ENCODE assay signal across 8 mouse cellular contexts in the genomic region with DNA sequence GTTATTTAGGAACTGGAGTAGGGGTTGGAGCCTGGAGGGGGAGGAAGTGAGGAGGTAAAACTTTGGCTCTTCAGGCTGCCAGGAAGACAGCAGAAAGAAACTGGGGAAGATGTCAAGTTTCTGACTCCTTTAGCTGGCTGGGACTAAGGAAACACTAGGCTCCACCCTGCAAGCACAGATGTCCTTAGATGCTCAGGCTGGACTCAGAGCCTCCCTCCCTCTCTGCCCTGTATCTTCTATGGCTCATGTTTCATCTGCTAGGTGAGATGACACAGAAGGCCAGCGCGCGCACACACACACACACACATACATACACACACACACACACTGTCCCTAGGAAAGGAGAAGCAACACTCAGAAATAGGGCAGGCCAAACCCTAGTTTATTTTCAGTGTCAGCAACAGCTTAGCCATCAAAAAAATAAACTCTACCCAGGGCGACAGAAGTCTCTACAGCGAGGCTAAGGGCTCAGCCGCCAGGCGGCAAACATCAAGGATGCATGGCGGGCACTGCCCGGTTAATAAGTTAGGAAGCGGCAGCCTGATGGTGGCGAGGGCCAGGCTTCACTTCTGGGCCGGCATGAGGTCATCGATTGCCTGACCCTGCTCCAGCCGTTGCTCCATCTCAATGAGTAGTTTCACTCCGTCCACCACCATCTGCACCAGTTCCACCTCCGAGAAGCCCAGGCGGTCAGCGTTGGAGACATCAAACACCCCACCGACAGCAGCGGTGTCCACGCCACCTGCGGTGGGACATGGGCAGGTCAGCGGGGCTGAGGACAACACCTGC. TPM values are rescaled to one million over a fixed set of nuclear protein-coding genes. Genes with fewer than 3 reads are reported as not detected.
A peak's percentile ranks its signal among the peaks of the same experiment; 100 is the strongest.
DNase-seq lines count a peak whose midpoint lies in the region; ATAC-seq and TF ChIP-seq lines count a peak whose summit lies in the region.

No protein-coding gene starts in this region.

- peaks cover 19% of the 10 kb centered on the region for H3K9me3 ChIP-seq in G1E (replicated peaks)
- H3K9me3 ChIP-seq in forebrain, embryonic 16.5 days (ENCODE audit: control insufficient read depth, low read length), result no peaks in the 10 kb centered on the region
- no peaks in the 10 kb centered on the region for H3K9me3 ChIP-seq in intestine, embryonic 14.5 days (ENCODE audit: control insufficient read depth, low read length)

- H3K4me3 ChIP-seq in G1E (ENCODE audit: low read depth, low read length), result peak overlapping the region; percentile 63; the same call in 1 of the 2 replicates
- peak overlapping the region; percentile 94 for H3K4me3 ChIP-seq in forebrain, embryonic 16.5 days (replicated peaks; ENCODE audit: low read length)
- H3K4me3 ChIP-seq in intestine, embryonic 14.5 days (ENCODE audit: low read depth, low read length), result 0 out of 2 replicates have a peak overlapping the region, but pooled peaks have one; percentile 1

- ATAC-seq in CD4-positive, CD25-positive, alpha-beta regulatory T cell, adult 4 months, result no peak
- ATAC-seq in G1E (ENCODE audit: extremely low read depth, insufficient number of reproducible peaks, low FRiP score, poor library complexity, severe bottlenecking), result no peak
- ATAC-seq in forebrain, embryonic 16.5 days, result no peak
- ATAC-seq in intestine, embryonic 14.5 days (replicated peaks; ENCODE audit: low FRiP score, low TSS enrichment, low read depth), result no peak
- ATAC-seq in activated CD4-positive, CD25-positive, alpha-beta regulatory T cell, adult 4 months, result no peak

- peaks cover 47% of the 10 kb centered on the region for H3K27me3 ChIP-seq in G1E (ENCODE audit: insufficient read depth, low read length)
- H3K27me3 ChIP-seq in forebrain, embryonic 16.5 days (replicated peaks; ENCODE audit: control insufficient read depth, insufficient read depth, low read length), result no peaks in the 10 kb centered on the region
- H3K27me3 ChIP-seq in intestine, embryonic 14.5 days (replicated peaks; ENCODE audit: control insufficient read depth, insufficient read depth, low read length), result peaks cover 19% of the 10 kb centered on the region

- peak overlapping the region; percentile 83 for H3K27ac ChIP-seq in forebrain, embryonic 16.5 days (ENCODE audit: low read length)
- H3K27ac ChIP-seq in intestine, embryonic 14.5 days (ENCODE audit: low read depth), result peak overlapping the region; percentile 74

- 46% methylated on average over 23 of the region's 23 CpGs for WGBS in forebrain, embryonic 16.5 days
- 60% methylated on average over 23 of the region's 23 CpGs for WGBS in intestine, embryonic 14.5 days

- peak; percentile 22 for DNase-seq in CD4-positive, CD25-positive, alpha-beta regulatory T cell, adult 2 months (ENCODE audit: low read depth, low spot score)
- DNase-seq in G1E (ENCODE audit: low spot score), result peak; percentile 51
- DNase-seq in intestine, embryonic 14.5 days (ENCODE audit: low spot score), result no peak
- DNase-seq in lung, postnatal 36 days, result peak; percentile 65
- DNase-seq in layer of hippocampus, adult 9-10 months (ENCODE audit: low spot score), result no peak

- peaks cover 18% of the 10 kb centered on the region for H3K4me1 ChIP-seq in G1E (ENCODE audit: insufficient read depth, low read depth, low read length)
- peaks cover 32% of the 10 kb centered on the region for H3K4me1 ChIP-seq in forebrain, embryonic 16.5 days (replicated peaks; ENCODE audit: control insufficient read depth, insufficient read depth, low read length)
- peaks cover 37% of the 10 kb centered on the region for H3K4me1 ChIP-seq in intestine, embryonic 14.5 days (replicated peaks; ENCODE audit: control insufficient read depth, insufficient read depth, low read length)

- H3K36me3 ChIP-seq in G1E (replicated peaks), result peaks cover 23% of the 10 kb centered on the region
- no peaks in the 10 kb centered on the region; the same call in 1 of the 2 replicates for H3K36me3 ChIP-seq in forebrain, embryonic 16.5 days (ENCODE audit: control insufficient read depth, insufficient read depth)
- peaks cover 4% of the 10 kb centered on the region; the same call in 1 of the 2 replicates for H3K36me3 ChIP-seq in intestine, embryonic 14.5 days (ENCODE audit: control insufficient read depth, insufficient read depth, low read length)

- H3K4me2 ChIP-seq in forebrain, embryonic 16.5 days (ENCODE audit: low read length), result peak overlapping the region; percentile 68
- peak overlapping the region; percentile 68 for H3K4me2 ChIP-seq in intestine, embryonic 14.5 days (ENCODE audit: low read length)

- TF ChIP-seq CTCF in G1E (IDR thresholded peaks at IDR 0.05; ENCODE audit: low read depth, low read length), result no peak

- H3K9ac ChIP-seq in forebrain, embryonic 16.5 days (replicated peaks; ENCODE audit: low read depth, low read length), result peak overlapping the region; percentile 38
- no peak overlapping the region for H3K9ac ChIP-seq in intestine, embryonic 14.5 days (ENCODE audit: low read length)

RNA-seq across cellular contexts. Expression of a gene that starts 2.9 kb away (rescaled TPM):
- polyA plus RNA-seq in CD4-positive, CD25-positive, alpha-beta regulatory T cell, adult 4 months (2017; shearing (Covaris generic)), result 10 to 100 TPM; 24.1 to 30.0 TPM
- total RNA-seq in G1E (2014; fragmentation: Nextera tagmentation) (0.83 TPM in 1 of 2 replicates, not detected in the other), G1E (2017) (0.11 TPM in 1 of 2 replicates, not detected in the other)
- polyA plus RNA-seq in G1E (2012), result not detected in 2 replicates
- 1,407 and 1,413 TPM in 2 replicates for polyA plus RNA-seq in forebrain, embryonic 16.5 days (2015; fragmentation: Nextera tagmentation; extraction: Ambion mirVana)
- polyA plus RNA-seq in intestine, embryonic 14.5 days (2014; fragmentation: Nextera tagmentation; extraction: Ambion mirVana), result 787 and 806 TPM in 2 replicates
- 10 to 100 TPM; 21.3 to 26.2 TPM for polyA plus RNA-seq in activated CD4-positive, CD25-positive, alpha-beta regulatory T cell, adult 4 months (2017; shearing (Covaris generic))

RNA-seq across cellular contexts. Expression of a gene that starts 8.7 kb away (rescaled TPM):
- 1 to 10 TPM; 2.9 to 4.8 TPM for polyA plus RNA-seq in CD4-positive, CD25-positive, alpha-beta regulatory T cell, adult 4 months (2017; shearing (Covaris generic))
- 11.1 and 13.3 TPM in 2 replicates for total RNA-seq in G1E (2014; fragmentation: Nextera tagmentation)
- total RNA-seq in G1E (2017), result 9.3 and 10.0 TPM in 2 replicates
- polyA plus RNA-seq in G1E (2012), result 32.5 and 39.8 TPM in 2 replicates
- 9.8 and 12.6 TPM in 2 replicates for polyA plus RNA-seq in forebrain, embryonic 16.5 days (2015; fragmentation: Nextera tagmentation; extraction: Ambion mirVana)
- polyA plus RNA-seq in intestine, embryonic 14.5 days (2014; fragmentation: Nextera tagmentation; extraction: Ambion mirVana), result 9.9 and 13.1 TPM in 2 replicates
- 1 to 10 TPM; 2.7 to 4.3 TPM for polyA plus RNA-seq in activated CD4-positive, CD25-positive, alpha-beta regulatory T cell, adult 4 months (2017; shearing (Covaris generic))

RNA-seq across cellular contexts. Expression of a gene that starts 43.9 kb away (rescaled TPM):
- 10 to 100 TPM; 32.5 to 37.9 TPM for polyA plus RNA-seq in CD4-positive, CD25-positive, alpha-beta regulatory T cell, adult 4 months (2017; shearing (Covaris generic))
- total RNA-seq in G1E (2014; fragmentation: Nextera tagmentation), result 32.4 and 37.4 TPM in 2 replicates
- total RNA-seq in G1E (2017), result 48.5 and 52.8 TPM in 2 replicates
- polyA plus RNA-seq in G1E (2012), result 18.2 and 20.3 TPM in 2 replicates
- polyA plus RNA-seq in forebrain, embryonic 16.5 days (2015; fragmentation: Nextera tagmentation; extraction: Ambion mirVana), result 70.8 and 71.5 TPM in 2 replicates
- polyA plus RNA-seq in intestine, embryonic 14.5 days (2014; fragmentation: Nextera tagmentation; extraction: Ambion mirVana), result 52.4 and 54.6 TPM in 2 replicates
- polyA plus RNA-seq in activated CD4-positive, CD25-positive, alpha-beta regulatory T cell, adult 4 months (2017; shearing (Covaris generic)), result 10 to 100 TPM; 30.2 to 32.4 TPM

RNA-seq across cellular contexts. Expression of a gene that starts 43.9 kb away (rescaled TPM):
- 10 to 100 TPM; 69.2 to 69.5 TPM for polyA plus RNA-seq in CD4-positive, CD25-positive, alpha-beta regulatory T cell, adult 4 months (2017; shearing (Covaris generic))
- total RNA-seq in G1E (2014; fragmentation: Nextera tagmentation), result 109 and 121 TPM in 2 replicates
- 68.7 and 71.4 TPM in 2 replicates for total RNA-seq in G1E (2017)
- polyA plus RNA-seq in G1E (2012), result 315 and 317 TPM in 2 replicates
- 47.2 and 48.3 TPM in 2 replicates for polyA plus RNA-seq in forebrain, embryonic 16.5 days (2015; fragmentation: Nextera tagmentation; extraction: Ambion mirVana)
- 57.1 and 58.2 TPM in 2 replicates for polyA plus RNA-seq in intestine, embryonic 14.5 days (2014; fragmentation: Nextera tagmentation; extraction: Ambion mirVana)
- 10 to 100 TPM; 72.7 to 78.9 TPM for polyA plus RNA-seq in activated CD4-positive, CD25-positive, alpha-beta regulatory T cell, adult 4 months (2017; shearing (Covaris generic))

Comparison
In these comparisons a context has a peak if more than half of its experiments do, and no peak if none do; other contexts are left out.
1. DNase-seq: peak in CD4-positive, CD25-positive, alpha-beta regulatory T cell, adult 2 months (single experiment), G1E (single experiment) and lung, postnatal 36 days (single experiment); none in intestine, embryonic 14.5 days (single experiment) and layer of hippocampus, adult 9-10 months (single experiment).
2. H3K4me3 ChIP-seq: peak in every context shown above with its lines; median percentile 94 in forebrain, embryonic 16.5 days; 63 in G1E; 1 in intestine, embryonic 14.5 days.
3. RNA of a gene that starts 2.9 kb away (polyA plus RNA-seq): 1,407 to 1,413 TPM in forebrain, embryonic 16.5 days and 787 to 806 TPM in intestine, embryonic 14.5 days; 24.1 to 30.0 TPM in CD4-positive, CD25-positive, alpha-beta regulatory T cell, adult 4 months, 21.3 to 26.2 TPM in activated CD4-positive, CD25-positive, alpha-beta regulatory T cell, adult 4 months and not detected in G1E; every median in the first group is over 10 times any median in the second.